Mouse (Mus musculus): ENCODE measurements around the gene Gm29797.

GRCm38 (mm10) chr2:181644361-181644760 lies 12.5 kb upstream of the Gm29797 start:
- no peak for TF ChIP-seq CTCF (IDR thresholded peaks at IDR 0.05; ENCODE audit: insufficient read depth, low read depth, low read length)
- TF ChIP-seq POLR2A (IDR thresholded peaks at IDR 0.05; ENCODE audit: insufficient read depth, low read depth, low read length), result no peak
